Mouse (Mus musculus): ENCODE measurements at regions not wholly inside any gene's neighbourhood (a gene's known extent, or its start where the extent isn't known, plus 50 kb on each side); places are given as distances from the start of the nearest gene placed in this dataset.

- Histone ChIP-seq H3K4me3 (replicated peaks in 1 of 3; ENCODE audit: low read depth in 2 of 3, low read length in 2 of 3, poor library complexity in 1 of 3) (no peak overlapping the region), H3K27me3 (replicated peaks) (no peaks in the 10 kb centered on the region), H3K27ac (ENCODE audit: insufficient read depth, low read depth) (no peak overlapping the region), H3K4me2 (ENCODE audit: insufficient read depth, low read depth, poor library complexity, severe bottlenecking) (no peak overlapping the region), H3K9me3 (replicated peaks; ENCODE audit: low read length) (no peaks in the 10 kb centered on the region), H3K79me2 (replicated peaks; ENCODE audit: control insufficient read depth, extremely low read depth, insufficient read depth, poor library complexity, severe bottlenecking) (no peaks in the 10 kb centered on the region), H3K4me1 (ENCODE audit: control insufficient read depth in 1 of 2, insufficient read depth in 2 of 2) (no peaks in the 10 kb centered on the region), H3K9ac (ENCODE audit: insufficient read depth, low read depth) (no peak overlapping the region), H3K36me3 (replicated peaks in 1 of 2; ENCODE audit: control insufficient read depth in 1 of 2, insufficient read depth in 1 of 2, low read length in 1 of 2) (no peaks in the 10 kb centered on the region)
- in situ Hi-C loops (cut with MboI; ENCODE audit: low pct_ligation_motif_present, low pct_unique_long_range_greater_than_20kb, low sequenced_read_pairs), result no loop called here
- dilution Hi-C loops (cut with MboI; ENCODE audit: extremely low pct_ligation_motif_present, extremely low pct_unique_long_range_greater_than_20kb, low sequenced_read_pairs), result no loop called here
- TF ChIP-seq MYC (IDR thresholded peaks at IDR 0.05; ENCODE audit: low read depth, low read length) (no peak), RCOR1 (conservative IDR thresholded peaks at IDR 0.05; ENCODE audit: low read depth, low read length) (no peak), SMC3 (IDR thresholded peaks at IDR 0.05; ENCODE audit: low read depth, low read length) (no peak), UBTF (IDR thresholded peaks at IDR 0.05; ENCODE audit: low read depth, low read length) (no peak), MEF2A (IDR thresholded peaks at IDR 0.05; ENCODE audit: borderline replicate concordance, low read depth, low read length) (no peak), ETS1 (conservative IDR thresholded peaks at IDR 0.05; ENCODE audit: low read depth, low read length) (no peak)
- no peak for DNase-seq (ENCODE audit: extremely low read depth)
Observed at GRCm38 (mm10) chr5:42461195-42461594, 393.4 kb downstream of the Gm16223 start.

- H3K9me3 ChIP-seq (replicated peaks; ENCODE audit: low read length), result no peaks in the 10 kb centered on the region
- no peak overlapping the region for H3K27ac ChIP-seq (ENCODE audit: insufficient read depth, low read depth)
- no peak overlapping the region for H3K4me2 ChIP-seq (ENCODE audit: insufficient read depth, low read depth, poor library complexity, severe bottlenecking)
- in situ Hi-C loops (cut with MboI; ENCODE audit: low pct_ligation_motif_present, low pct_unique_long_range_greater_than_20kb, low sequenced_read_pairs) (no loop called here), dilution Hi-C loops (cut with MboI; ENCODE audit: extremely low pct_ligation_motif_present, extremely low pct_unique_long_range_greater_than_20kb, low sequenced_read_pairs) (no loop called here)
- no peaks in the 10 kb centered on the region for H3K79me2 ChIP-seq (replicated peaks; ENCODE audit: control insufficient read depth, extremely low read depth, insufficient read depth, poor library complexity, severe bottlenecking)
- H3K4me3 ChIP-seq (replicated peaks in 1 of 3; ENCODE audit: low read depth in 2 of 3, low read length in 2 of 3, poor library complexity in 1 of 3), result no peak overlapping the region
- no peak overlapping the region for H3K9ac ChIP-seq (ENCODE audit: insufficient read depth, low read depth)
- TF ChIP-seq POLR2A (IDR thresholded peaks at IDR 0.05; ENCODE audit: low read depth, low read length) (no peak), CHD1 (IDR thresholded peaks at IDR 0.05; ENCODE audit: low read depth, low read length) (no peak), ZNF384 (IDR thresholded peaks at IDR 0.05; ENCODE audit: low read depth, low read length) (no peak), SMC3 (IDR thresholded peaks at IDR 0.05; ENCODE audit: low read depth, low read length) (no peak), MAX (IDR thresholded peaks at IDR 0.05; ENCODE audit: low read length) (no peak), POLR2AphosphoS2 (IDR thresholded peaks at IDR 0.05; ENCODE audit: low read depth, low read length) (no peak), PAX5 (IDR thresholded peaks at IDR 0.05; ENCODE audit: low read length) (no peak), ETS1 (conservative IDR thresholded peaks at IDR 0.05; ENCODE audit: low read depth, low read length) (no peak), BHLHE40 (IDR thresholded peaks at IDR 0.05; ENCODE audit: low read depth, low read length) (no peak), E2F4 (IDR thresholded peaks at IDR 0.05; ENCODE audit: insufficient replicate concordance, low read depth, low read length) (no peak), UBTF (IDR thresholded peaks at IDR 0.05; ENCODE audit: low read depth, low read length) (no peak)
- H3K4me1 ChIP-seq (ENCODE audit: control insufficient read depth in 1 of 2, insufficient read depth in 2 of 2), result no peaks in the 10 kb centered on the region
- no peaks in the 10 kb centered on the region for H3K36me3 ChIP-seq (replicated peaks in 1 of 2; ENCODE audit: control insufficient read depth in 1 of 2, insufficient read depth in 1 of 2, low read length in 1 of 2)
- DNase-seq (ENCODE audit: extremely low read depth), result no peak
- H3K27me3 ChIP-seq (replicated peaks), result no peaks in the 10 kb centered on the region
Observed at GRCm38 (mm10) chr5:42464814-42465213, 397.1 kb downstream of the Gm16223 start.

GRCm38 (mm10) chr5:42473493-42473892, 405.7 kb downstream of the Gm16223 start:
- in situ Hi-C loops (cut with MboI; ENCODE audit: low pct_ligation_motif_present, low pct_unique_long_range_greater_than_20kb, low sequenced_read_pairs) (no loop called here), dilution Hi-C loops (cut with MboI; ENCODE audit: extremely low pct_ligation_motif_present, extremely low pct_unique_long_range_greater_than_20kb, low sequenced_read_pairs) (no loop called here)
- H3K27me3 ChIP-seq (replicated peaks), result no peaks in the 10 kb centered on the region
- TF ChIP-seq ZMIZ1 (IDR thresholded peaks at IDR 0.05; ENCODE audit: low read depth, low read length) (no peak), ETS1 (conservative IDR thresholded peaks at IDR 0.05; ENCODE audit: low read depth, low read length) (no peak), CHD1 (IDR thresholded peaks at IDR 0.05; ENCODE audit: low read depth, low read length) (no peak), EP300 (IDR thresholded peaks at IDR 0.05; ENCODE audit: low read length) (no peak), USF1 (IDR thresholded peaks at IDR 0.05; ENCODE audit: low read depth, low read length) (no peak), USF2 (conservative IDR thresholded peaks at IDR 0.05; ENCODE audit: low read depth, low read length) (no peak), RAD21 (IDR thresholded peaks at IDR 0.05; ENCODE audit: low read depth, low read length) (no peak), PAX5 (IDR thresholded peaks at IDR 0.05; ENCODE audit: low read length) (no peak), JUND (conservative IDR thresholded peaks at IDR 0.05; ENCODE audit: low read depth, low read length) (no peak), ZKSCAN1 (IDR thresholded peaks at IDR 0.05; ENCODE audit: borderline replicate concordance, low read depth, low read length) (no peak), ZNF384 (IDR thresholded peaks at IDR 0.05; ENCODE audit: low read depth, low read length) (no peak), CTCF (conservative IDR thresholded peaks at IDR 0.05 in 1 of 2, IDR thresholded peaks at IDR 0.05 in 1 of 2; ENCODE audit: low read depth in 2 of 2, low read length in 2 of 2) (no peak), POLR2AphosphoS2 (IDR thresholded peaks at IDR 0.05; ENCODE audit: low read depth, low read length) (no peak), BHLHE40 (IDR thresholded peaks at IDR 0.05; ENCODE audit: low read depth, low read length) (no peak), IRF4 (IDR thresholded peaks at IDR 0.05; ENCODE audit: low read depth, low read length) (no peak)
- no peak for DNase-seq (ENCODE audit: extremely low read depth)
- no peak overlapping the region for H3K9ac ChIP-seq (ENCODE audit: insufficient read depth, low read depth)
- no peaks in the 10 kb centered on the region for H3K4me1 ChIP-seq (ENCODE audit: control insufficient read depth in 1 of 2, insufficient read depth in 2 of 2)
- no peak overlapping the region for H3K27ac ChIP-seq (ENCODE audit: insufficient read depth, low read depth)
- H3K9me3 ChIP-seq (replicated peaks; ENCODE audit: low read length), result no peaks in the 10 kb centered on the region
- no peak overlapping the region for H3K4me2 ChIP-seq (ENCODE audit: insufficient read depth, low read depth, poor library complexity, severe bottlenecking)
- no peak overlapping the region for H3K4me3 ChIP-seq (replicated peaks in 1 of 3; ENCODE audit: low read depth in 2 of 3, low read length in 2 of 3, poor library complexity in 1 of 3)
- no peaks in the 10 kb centered on the region for H3K36me3 ChIP-seq (replicated peaks in 1 of 2; ENCODE audit: control insufficient read depth in 1 of 2, insufficient read depth in 1 of 2, low read length in 1 of 2)
- no peaks in the 10 kb centered on the region for H3K79me2 ChIP-seq (replicated peaks; ENCODE audit: control insufficient read depth, extremely low read depth, insufficient read depth, poor library complexity, severe bottlenecking)
